Mouse (Mus musculus) lung, postnatal 14 days (tissue): ENCODE results near the gene Gdf1.

ENCODE experiments used
- DNase-seq: peaks from one replicate; pipeline ENCODE4 v3.0.0; 2021

The Gdf1 gene

DNA sequence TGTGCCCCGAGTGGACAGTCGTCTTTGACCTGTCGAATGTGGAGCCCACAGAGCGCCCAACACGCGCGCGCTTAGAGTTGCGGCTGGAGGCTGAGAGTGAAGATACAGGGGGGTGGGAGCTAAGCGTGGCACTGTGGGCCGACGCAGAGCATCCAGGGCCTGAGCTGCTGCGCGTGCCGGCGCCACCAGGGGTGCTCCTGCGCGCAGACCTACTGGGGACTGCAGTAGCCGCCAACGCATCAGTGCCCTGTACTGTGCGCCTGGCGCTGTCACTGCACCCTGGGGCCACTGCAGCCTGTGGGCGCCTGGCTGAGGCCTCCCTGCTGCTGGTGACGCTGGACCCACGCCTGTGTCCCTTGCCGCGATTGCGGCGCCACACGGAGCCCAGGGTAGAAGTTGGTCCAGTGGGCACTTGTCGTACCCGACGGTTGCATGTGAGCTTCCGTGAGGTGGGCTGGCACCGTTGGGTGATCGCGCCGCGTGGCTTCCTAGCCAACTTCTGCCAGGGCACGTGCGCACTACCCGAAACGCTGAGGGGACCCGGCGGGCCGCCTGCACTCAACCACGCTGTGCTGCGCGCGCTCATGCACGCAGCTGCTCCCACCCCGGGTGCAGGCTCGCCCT is 1.2 kb downstream of the Gdf1 start:
- DNase-seq = no peak

DNA sequence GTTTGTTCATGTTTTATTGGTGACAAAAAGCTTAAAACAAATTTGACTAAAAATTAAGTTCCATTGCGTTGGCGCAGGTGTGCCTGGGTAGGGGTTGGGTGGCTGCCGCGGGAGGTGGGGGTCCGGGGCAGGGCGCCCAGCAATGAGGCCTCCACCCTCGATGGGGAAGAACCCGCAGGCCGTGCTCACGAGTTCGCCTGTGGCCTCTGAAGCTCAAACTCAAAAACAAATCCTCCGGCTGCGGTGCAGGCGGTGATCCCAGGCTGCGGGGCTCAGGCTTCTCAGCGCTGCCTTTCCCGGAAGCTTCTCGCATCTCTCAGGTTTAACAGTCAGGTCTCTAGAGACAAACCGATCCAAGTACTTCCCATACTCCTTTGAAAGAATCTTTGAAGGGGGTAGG is 1.9 kb downstream of the Gdf1 start:
- DNase-seq = no peak

DNA sequence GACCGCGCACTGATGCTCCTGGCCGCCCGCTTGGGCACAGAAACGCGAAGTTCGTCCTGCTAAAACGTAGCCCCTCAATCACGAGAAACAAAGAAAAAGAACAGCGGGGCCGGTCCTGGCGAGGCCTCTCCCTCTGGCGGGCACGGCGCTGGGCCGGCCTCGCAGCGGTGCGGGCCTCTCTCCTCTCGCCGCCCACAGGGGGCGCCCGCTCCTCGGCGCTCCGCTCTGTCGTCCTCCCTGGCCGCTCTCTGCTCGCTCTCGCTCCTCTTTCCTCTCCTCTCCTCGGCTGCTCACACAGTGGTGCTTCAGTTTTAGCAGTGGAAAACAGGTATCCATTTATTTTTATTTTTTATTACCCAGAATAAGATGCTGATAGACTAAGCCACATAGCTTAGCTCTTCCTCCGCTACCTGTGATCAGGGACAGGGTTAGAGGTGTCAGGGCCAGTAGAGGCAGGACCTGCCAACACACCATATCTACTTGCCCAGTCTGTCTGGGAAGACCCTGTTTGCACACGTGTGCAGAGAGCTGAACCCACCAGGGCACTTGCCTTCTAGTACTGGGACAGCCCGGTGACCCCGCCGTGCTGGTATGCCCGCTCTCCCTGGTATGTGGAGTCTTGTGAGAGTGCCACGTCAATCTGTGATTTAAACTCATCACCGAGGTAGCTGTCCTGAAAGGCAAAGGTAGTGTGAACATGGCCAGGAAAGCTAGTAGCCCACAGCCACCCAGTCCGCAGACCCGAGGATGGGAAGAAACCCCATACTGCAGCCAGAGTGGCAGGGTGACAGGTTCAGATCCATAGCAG is 2.7 kb downstream of the Gdf1 start:
- DNase-seq = peak; percentile 72

DNA sequence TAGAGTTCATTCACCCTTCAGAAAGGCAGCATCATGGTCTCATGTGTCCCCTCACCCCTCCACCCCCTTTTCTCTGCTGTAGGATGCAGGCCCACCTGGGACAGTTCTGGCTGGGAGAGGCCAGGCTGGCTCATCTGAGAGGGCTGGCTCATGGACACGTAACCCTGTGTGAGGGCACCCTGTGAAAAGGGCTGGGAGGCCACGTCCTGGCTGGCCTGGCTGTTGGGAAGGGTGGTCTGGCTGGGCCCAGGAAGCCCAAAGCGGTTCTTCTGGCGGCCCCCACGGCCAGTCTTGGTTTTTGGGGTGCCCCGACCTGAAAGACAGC is 3.2 kb downstream of the Gdf1 start:
- no peak for DNase-seq

DNA sequence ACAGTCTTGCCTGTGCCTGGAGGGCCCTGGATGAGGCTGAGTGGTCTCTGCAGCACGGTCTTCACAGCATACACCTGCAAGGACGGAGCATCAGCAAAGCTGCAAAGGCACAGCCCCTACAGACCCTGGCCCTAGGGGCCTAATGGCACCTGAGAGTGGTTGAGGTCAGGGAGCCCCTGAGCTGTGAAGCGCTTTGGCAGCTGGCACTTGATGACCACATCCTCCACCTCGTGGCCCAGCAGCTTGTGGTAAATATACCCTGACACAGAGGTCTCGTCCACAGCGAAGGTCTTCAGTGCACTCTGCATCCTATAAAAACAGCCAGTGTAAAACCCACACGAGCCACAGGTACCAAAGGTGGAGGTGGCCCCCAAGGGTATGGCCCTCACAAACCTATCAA is 9.3 kb downstream of the Gdf1 start:
- no peak for DNase-seq

DNA sequence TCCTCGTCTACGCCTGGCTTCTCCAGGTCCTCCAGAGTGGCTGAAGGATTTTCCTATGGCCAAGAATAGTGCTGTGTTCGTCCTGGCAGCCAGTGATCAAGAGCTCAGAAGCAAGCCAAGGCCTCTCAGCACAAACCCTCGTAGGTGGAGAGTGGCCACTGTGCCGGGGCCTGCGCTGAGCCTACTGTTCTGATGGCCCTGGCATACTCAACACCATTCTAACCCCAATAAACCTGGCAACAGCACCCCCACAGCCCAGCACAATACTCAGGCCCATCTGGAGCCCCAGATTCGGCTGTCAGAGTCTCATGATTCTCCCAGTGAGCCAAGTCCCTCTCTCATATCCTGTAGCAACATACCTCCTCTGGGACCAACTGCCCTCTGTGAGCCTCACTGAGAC is 11.0 kb downstream of the Gdf1 start:
- no peak for DNase-seq

DNA sequence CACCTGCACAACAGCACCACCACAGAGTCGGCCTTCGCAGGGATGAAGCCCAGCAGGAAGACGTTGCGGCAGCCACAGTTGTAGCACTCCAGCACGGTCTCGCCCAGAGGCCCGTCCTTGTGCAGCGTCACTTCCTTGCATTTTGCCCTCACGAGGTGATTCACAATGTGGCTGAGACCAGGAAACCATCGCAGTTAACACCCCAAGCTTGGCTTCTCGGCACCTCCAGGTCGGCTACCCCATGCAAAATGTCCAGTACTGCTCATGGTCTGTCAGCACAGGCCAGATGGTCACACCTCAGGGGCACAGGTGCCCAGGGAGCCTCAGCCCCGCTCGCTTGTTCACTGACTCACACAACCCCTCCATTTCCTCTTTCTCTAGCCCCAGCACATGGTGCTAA is 12.4 kb downstream of the Gdf1 start:
- DNase-seq = no peak

DNA sequence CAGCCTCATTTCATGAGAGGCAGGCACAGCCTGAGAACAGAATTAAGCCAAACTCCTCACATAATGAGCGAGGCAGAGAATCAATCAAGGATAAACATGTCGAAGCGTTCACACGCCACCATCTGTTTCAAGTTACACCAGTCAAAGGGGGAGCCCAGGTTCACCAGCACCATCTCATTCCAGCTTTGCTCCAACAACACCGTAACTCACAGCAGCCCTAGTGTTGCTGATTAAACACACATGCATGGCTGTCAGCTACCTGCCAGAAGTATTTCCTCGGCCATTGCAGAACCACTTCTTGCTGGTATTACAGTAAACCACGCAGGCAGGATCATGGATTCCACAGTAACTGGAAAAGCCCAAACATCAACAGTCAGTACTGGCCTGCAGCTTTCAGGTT is 13.5 kb downstream of the Gdf1 start:
- no peak for DNase-seq

DNA sequence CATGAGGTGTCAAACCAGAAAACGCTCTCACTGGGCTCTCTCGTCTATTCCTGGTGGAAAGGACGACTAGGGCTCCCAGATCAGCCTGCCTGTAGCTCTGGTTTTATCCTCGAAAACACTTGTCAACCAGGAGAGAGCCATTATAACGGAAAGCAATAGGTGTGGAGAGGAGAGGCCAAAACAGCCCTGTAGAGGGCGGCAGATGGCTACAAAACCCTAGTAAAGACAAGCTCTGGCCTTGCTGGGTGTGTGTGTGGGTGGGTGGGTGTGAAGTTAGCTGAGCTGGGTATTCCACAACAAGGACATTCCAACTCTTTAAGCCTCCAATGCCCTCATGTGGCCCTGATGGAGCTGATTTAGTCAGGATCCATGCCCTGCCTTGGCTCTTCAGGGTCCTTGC is 14.1 kb downstream of the Gdf1 start:
- DNase-seq = peak; percentile 44

DNA sequence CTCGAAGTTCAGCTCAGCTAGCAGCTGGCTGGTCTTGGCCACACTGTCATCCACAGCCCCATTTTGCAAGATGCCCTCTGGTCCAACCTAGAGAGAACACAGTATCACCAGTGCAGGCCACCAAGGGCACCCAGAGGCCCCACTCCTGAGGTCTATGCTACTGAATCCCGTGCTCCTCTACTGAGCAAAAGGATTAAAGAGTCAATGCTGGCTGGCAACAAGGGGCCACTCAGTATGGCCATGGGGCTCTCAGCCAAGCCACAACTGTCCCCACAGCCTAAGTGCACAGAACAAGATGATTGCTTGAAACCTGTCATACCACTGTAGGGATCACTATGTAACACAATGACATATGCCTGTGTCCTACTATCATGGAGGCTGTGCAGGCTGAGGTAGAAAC is 14.7 kb downstream of the Gdf1 start:
- no peak for DNase-seq

DNA sequence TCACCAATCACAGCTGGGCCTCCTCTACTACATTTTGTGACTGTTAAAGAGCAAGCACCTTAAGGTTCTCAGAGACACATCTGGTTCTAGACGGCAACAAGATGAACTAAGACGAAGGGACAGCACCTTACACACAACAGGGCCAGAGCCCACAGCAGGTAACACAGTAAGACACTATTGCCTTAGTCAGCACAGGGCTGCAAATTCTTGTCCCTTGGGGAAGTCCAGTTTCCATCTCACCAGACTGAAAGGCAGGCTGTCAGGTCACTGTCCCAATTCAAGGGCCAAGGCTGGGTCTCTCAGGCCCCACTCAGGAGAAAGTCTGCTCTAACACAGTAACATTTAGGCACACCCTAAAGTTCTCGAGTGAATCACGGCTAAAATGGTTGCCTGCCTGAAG is 17.8 kb downstream of the Gdf1 start:
- no peak for DNase-seq

DNA sequence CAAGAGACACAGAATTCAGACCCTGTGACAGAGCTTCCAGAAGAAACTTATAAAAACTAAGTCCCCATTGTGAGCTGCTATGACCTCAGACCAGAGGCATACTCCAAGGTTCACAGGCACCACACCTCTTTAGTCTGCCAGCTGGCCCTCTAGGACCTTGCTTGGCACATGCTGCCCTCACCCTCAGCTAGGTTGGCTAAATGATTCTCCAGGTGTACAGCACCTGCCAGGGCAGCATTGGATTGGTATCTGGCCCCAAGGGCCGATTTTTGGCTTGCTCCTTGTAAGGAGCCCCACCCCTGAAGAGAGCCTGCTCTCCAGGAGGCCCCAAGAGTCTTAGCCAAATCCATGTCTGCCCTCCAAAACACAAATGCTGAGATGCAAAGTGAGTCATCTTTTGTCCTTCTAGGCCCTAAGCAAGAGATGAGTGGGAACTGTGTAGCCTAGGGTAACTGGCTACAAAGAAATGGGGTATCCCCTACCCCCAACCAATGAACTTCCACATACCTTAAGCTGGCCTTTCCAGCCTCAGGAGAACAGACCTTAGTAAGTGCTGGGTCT is 18.3 kb downstream of the Gdf1 start:
- no peak for DNase-seq

DNA sequence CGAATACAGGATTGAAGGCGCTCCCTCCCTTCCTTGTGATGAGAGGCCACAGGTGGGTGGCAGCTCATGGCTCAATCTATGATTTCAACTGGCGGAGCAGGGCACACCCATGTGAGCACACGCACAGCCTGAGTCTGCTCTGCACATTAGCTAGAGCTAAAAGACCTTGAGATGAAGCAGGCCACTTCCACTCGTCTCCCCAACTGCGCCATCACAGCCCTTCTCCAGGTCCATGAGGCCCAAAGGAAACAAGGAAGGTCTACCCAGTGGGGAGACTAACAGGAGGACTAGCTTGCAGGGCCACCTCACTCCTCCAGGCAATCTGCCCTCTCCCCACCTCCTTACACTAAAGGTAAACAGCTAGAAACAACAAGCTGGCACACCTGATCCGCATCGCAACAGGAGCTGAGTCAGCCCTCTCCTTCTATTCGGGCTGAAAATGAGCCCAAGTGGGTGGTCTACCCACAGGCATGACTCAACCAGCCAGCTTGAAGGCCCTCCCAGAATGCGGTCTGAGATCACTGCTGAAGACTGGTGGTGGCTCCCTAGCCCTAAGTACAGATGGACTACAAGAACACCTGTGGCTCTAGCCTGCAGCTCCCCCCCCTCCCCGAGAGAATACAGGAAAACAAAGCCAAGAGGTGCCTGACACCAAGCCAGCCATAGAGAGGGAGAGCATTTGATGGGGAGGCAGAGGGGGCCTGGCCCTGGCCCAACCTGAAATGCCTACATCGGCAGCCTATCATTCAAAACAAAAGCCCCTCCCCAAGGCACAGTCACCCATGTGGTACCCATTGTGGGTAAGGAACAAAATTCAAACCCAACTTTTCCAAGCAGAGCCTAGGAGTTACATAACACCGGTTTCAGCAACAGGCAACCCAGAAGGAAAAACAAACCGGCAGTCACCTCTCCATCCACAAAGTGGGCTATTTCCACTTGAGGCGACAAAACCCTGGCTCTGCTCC is 21.7 kb downstream of the Gdf1 start:
- DNase-seq = no peak

DNA sequence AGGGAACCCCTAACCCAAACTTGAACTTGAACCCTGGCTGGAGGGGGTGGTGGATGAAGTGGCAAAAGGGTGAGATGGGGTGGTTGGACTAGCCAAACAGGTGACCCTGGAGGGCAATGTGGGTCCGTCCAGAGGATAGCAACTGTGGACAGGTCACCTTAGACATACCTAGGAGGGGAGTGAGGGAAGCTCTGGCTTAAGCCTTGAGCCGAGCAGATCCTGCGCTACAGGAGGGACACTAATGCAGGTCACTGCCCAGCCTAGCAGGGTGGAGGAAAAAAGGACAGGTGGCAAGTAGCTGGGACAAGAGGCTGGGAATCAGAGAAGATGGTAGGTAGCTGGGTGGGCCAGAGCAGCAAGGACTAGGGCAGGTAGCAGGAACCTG is 22.4 kb downstream of the Gdf1 start:
- DNase-seq = no peak

DNA sequence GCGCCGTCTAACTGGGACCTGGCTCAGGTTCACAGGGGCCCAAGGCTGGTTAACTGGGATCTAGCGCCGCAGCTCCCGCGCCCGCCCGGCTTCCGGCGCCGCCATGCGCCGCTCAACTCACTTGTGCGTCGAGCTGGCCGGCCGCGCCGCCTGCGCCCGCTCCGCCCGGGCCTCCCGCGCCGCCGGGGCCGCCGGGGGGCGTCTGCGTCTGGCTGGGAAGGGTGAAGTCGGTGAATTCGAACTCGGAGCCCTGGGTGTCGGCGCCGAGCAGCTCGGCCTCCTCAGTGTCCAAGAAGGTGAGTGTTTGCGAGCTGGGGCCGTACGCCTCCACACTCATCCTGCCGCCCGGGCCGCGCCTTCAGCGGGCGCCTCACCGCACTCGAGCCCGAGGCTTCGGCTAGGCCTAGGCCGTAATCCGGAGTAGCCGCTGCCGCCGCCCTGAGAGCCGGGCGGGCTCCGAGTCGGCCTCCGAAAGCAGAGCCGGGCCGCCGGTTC is 23.1 kb downstream of the Gdf1 start:
- DNase-seq = no peak

DNA sequence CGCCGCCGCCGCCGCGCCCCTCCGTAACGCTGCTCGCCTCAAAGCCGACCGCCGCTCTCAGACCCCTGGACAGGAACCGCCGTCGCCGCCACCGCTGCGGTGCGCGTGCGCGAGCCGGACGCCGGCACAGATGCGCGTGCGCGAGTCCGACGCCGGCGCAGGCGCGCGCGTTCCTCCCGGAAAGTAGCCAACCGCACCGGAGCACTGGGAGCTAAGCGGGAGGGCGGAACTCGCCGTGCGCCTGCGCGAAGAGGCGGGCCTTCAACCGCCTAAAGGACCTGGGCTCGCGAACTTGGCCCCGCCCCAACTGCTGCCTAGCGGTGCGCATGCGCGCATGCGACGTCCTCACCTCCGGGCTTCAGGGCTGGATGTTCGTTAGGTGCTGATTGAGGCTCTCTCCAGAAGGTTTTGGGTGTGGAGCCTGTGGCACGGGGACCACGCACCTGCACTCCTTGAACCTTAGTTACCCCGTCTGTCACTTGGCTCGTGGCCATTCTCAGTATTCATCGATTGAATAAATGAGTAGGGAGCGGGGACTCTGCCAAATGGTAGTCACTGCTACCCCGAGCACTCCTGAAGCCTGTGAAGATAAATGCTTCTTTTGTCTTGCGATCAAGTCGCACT is 23.7 kb downstream of the Gdf1 start, which contains the start of gene Upf1:
Gene Upf1, minus strand, starts transcription at position 85 of the 624 bp plus-strand sequence.
- peak; percentile 100 for DNase-seq

DNA sequence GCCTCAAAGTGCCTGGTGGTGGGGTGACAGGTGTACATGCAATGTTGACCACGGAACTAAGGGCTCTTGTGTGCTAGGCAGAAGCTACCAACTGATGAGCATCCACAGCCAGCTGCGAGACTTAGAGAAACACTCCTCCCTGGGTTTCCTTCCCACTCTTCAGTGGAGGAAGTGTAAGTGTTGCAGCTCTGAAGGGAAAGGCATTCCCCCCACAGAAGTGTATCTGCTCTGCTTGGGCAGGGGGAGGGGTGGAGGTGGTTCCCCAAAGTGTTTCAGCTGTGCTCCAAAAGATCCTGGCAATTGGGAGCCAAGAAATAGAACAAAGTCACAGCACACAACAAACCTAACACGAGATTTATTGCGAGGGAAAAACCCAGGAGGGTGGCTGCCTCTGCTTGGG is 24.4 kb downstream of the Gdf1 start:
- DNase-seq = no peak

DNA sequence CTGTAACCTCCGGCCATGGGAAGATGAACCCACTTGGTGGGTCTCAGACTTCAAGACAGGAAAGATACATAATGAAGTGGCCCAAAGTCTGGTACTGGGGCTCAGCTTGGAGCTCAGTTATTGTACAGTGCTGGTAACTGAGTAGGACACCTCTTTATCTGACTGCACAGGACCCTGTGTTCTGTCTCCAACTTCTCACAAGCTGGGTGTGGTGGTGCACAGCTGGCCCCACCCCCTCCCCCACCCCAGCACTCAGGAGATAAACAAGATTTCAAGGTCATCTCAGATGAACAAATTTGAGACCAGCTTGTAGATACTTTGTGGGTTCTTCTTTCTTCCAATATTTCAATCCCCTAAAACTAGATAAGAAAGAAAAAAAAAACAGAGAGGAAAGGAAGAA is 26.5 kb downstream of the Gdf1 start:
- no peak for DNase-seq

DNA sequence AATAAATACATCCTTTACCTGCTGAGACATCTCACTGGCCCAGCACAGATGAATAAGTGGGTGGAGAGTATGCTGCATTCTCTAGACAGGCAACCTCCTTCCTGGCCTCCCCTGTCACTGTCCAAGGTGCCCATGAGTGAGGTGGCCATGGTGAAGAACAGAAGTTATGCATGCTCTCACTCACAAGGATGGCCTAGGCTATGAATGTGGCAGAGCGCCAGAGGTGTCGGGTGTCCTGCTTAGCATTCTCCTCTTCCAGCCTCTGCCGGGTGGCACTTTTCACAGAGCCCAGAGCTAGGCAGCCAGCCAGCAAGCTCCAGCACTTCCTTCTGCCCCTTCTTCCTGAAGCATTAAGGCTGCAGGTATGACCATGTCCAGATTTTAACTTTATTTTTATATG is 29.8 kb downstream of the Gdf1 start:
- DNase-seq = no peak

DNA sequence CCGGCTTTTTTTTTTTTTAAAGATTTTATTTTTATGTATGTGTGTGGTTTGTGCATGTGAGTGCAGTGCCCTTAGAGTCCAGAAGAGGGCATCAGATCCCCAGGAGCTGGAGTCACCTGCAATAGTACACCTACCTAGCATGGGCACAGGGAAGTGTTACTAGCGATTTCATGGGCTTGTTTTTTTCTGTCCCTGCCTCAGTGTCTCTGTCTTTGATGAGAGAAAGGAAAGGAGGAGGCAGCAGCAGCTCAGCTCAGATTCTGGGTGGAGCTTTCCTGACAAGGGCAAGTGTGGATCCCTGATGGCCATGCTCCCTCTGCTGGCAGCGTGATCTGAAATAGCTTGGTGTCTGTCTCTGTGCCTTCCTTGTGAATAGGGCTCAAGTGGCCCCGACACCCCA is 31.2 kb downstream of the Gdf1 start:
- DNase-seq = no peak

DNA sequence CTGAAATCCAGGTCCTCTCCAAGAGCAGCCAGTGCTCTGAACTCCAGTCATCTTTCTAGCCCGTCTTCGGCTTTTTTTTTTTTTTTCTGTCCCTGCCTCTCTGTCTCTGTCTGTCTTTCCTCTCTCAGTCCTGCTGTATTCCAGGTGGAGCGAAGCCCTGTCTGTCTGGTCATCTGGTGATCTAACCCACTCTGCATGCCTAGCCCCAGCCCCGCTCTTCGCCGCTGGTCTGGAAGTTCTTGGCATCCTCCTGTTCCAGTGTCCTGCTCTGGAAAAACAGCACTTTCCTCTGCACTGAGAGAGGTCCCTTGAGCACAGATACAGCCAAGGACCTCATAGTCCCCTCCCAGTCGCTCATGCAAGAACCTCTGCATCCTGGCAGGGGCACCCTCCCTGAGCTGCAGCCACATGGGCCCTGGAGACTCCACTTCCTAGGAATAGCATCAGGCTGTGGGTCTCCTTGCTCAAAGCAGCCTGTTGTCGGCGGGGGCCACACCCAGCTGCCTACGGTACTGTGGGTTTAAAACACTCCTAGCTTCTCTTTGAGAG is 31.9 kb downstream of the Gdf1 start:
- DNase-seq = no peak

DNA sequence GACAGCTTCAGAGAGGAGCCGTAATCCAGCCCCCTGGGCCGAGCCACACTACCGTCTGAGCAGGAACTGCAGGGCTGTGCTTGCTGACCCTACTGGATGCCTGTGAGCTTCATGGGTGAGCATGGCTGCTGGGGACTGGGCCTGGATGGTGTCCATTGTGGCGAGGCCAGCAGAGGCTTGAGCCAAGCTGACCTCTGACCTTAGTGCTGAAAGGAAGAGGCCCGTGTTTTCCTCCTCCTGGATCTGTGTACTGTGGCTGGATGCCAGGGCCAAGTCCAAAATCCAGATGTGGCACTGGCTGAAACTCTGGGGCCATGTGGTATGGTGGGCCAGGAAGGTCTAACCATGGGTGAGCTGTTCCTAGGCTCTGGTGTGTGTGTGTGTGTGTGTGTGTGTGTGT is 34.4 kb downstream of the Gdf1 start:
- no peak for DNase-seq

DNA sequence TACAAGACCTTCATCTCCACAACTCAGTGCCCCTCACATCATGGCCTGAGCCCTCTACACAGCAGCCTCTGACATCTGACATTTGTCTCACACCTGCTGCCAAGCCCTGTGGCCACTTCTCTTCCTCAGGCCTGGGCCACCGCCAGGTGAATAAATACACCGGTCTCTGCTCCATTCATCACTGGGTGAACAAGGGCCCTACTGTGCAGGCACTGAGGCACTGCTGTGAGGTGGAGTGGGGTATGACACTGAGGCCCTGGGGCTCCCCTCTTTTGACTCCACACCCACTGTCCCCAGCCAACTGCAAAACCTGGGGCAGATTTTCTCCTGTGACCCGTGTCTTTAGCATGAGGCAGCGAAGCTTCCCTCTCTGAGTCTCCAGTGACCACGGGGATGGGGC is 37.0 kb downstream of the Gdf1 start:
- DNase-seq = no peak
